Mouse (Mus musculus) heart, postnatal 0 days (tissue): ENCODE results near the gene Cpz.

Experiments used
- CTCF ChIP-seq: IDR thresholded peaks from 2 replicates; pipeline ENCODE4 v1.5.1; 2016; ENCODE audit warnings: antibody characterized with exemption, control low read depth, low read depth
- EP300 ChIP-seq: IDR thresholded peaks from 2 replicates; pipeline ENCODE4 v1.6.1; 2016; ENCODE audit warnings: antibody characterized with exemption, low read depth

DNA sequence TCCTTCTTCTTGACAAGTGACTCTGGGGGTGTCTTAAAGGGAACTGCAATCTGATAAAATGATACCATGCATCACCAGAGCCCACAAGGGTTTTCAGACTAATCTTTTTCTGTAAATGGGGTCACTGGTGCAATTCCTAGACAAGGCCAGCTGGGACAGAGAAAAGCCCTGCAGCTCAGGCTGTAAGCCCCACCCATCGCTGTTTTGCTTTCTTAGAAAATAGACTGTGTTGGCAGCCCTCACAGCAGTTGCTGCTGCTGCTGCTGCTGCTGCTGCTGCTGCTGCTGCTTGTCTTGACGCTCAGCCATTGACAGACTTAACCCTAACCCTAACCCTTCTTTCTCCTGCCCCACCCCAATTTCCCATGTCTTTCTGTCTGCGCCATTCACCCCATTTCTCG, 14.1 kb upstream of the Cpz start:
- no peak for TF ChIP-seq CTCF
- no peak for TF ChIP-seq EP300
